Mouse (Mus musculus) small intestine, adult 2 months (tissue): ENCODE results near the gene Adap1.

ENCODE experiments used
- CTCF ChIP-seq: fragments of 200-500 bp; IDR thresholded peaks from 2 replicates; pipeline ENCODE4 v1.5.1; 2012; ENCODE audit warnings: low read depth, mild to moderate bottlenecking, control low read depth, inconsistent platforms, low read length, moderate library complexity, mixed read lengths; ENCODE audit not compliant: insufficient replicate concordance, insufficient read length; ENCODE audit errors: extremely low read depth
- POLR2A ChIP-seq: fragments of 200-500 bp; IDR thresholded peaks from 2 replicates; pipeline ENCODE4 v1.6.1; 2012; ENCODE audit warnings: low read depth, mild to moderate bottlenecking, control low read depth, inconsistent platforms, low read length, moderate library complexity

GRCm38 (mm10) chr5:139259853-139260252, 65.6 kb downstream of the Adap1 start:
- TF ChIP-seq CTCF (no peak), POLR2A (no peak)
